Comparison of ENCODE assay signal across 8 mouse cellular contexts in the genomic region with DNA sequence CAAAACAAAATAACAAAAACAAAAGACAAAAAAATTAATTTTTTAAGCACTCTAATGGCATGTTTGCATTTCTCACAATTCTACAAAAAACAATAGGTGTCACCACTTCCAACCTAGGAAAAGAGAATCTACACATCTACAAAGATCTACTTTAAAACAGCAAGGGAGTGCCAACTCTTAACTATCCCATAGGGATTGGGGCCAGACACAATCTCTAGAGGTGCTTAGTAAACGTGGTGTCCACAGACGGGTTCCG. TPM values are rescaled to one million over a fixed set of nuclear protein-coding genes. Genes with fewer than 3 reads are reported as not detected.
DNase-seq lines count a peak whose midpoint lies in the region; TF ChIP-seq lines count a peak whose summit lies in the region.

A gene (plus strand): TSS at position 192 of the 256 bp plus-strand sequence.

- H3K27me3 ChIP-seq in heart, embryonic 10.5 days (ENCODE audit: insufficient read depth, poor library complexity, severe bottlenecking), result no peaks in the 10 kb centered on the region; the same call in 1 of the 2 replicates
- H3K27me3 ChIP-seq in megakaryocyte, embryonic 14.5 days (replicated peaks), result peaks cover 10% of the 10 kb centered on the region

- H3K4me3 ChIP-seq in heart, embryonic 10.5 days, result peak within 1 kb of the TSS; percentile 73
- H3K4me3 ChIP-seq in ES-E14 (ENCODE audit: insufficient read depth in 1 of 2, low read depth in 1 of 2, low read length in 2 of 2, poor library complexity in 1 of 2, severe bottlenecking in 1 of 2), result peak within 1 kb of the TSS; percentile 91
- peak within 1 kb of the TSS; percentile 95 for H3K4me3 ChIP-seq in megakaryocyte, embryonic 14.5 days (replicated peaks)

- 26% methylated on average over 3 of the region's 3 CpGs for WGBS in heart, embryonic 10.5 days

- no peak for DNase-seq in heart, embryonic 10.5 days (ENCODE audit: low spot score)
- no peak for DNase-seq in heart, adult 9 months (ENCODE audit: low spot score in 2 of 2)
- no peak for DNase-seq in ES-E14 (ENCODE audit: low read depth, low spot score)
- no peak for DNase-seq in heart, postnatal 4 days
- DNase-seq in right cerebral cortex, postnatal 10 days (ENCODE audit: low spot score in 2 of 2), result no peak
- DNase-seq in thymus, postnatal 4 days, result no peak
- no peak for DNase-seq in urinary bladder, postnatal 14 days (ENCODE audit: low spot score)

- in situ Hi-C loops in ES-E14 (cut with MboI; ENCODE audit: low sequenced_read_pairs in 2 of 2, unreplicated experiment in 2 of 2), result no loop called here

- no peaks in the 10 kb centered on the region for H3K9me3 ChIP-seq in heart, embryonic 10.5 days
- no peaks in the 10 kb centered on the region for H3K9me3 ChIP-seq in ES-E14 (ENCODE audit: control insufficient read depth, insufficient read depth, low read depth, low read length)
- H3K9me3 ChIP-seq in megakaryocyte, embryonic 14.5 days, result no peaks in the 10 kb centered on the region

- no peaks in the 10 kb centered on the region for H3K4me1 ChIP-seq in heart, embryonic 10.5 days
- H3K4me1 ChIP-seq in ES-E14 (ENCODE audit: control insufficient read depth in 2 of 2, insufficient read depth in 2 of 2, low read length in 2 of 2, poor library complexity in 1 of 2), result no peaks in the 10 kb centered on the region; a peak in 1 of 4 replicates
- H3K4me1 ChIP-seq in megakaryocyte, embryonic 14.5 days, result peaks cover 34% of the 10 kb centered on the region; the same call in 1 of the 2 replicates

- peak within 1 kb of the TSS; percentile 90 for H3K27ac ChIP-seq in heart, embryonic 10.5 days
- H3K27ac ChIP-seq in ES-E14 (ENCODE audit: insufficient read depth, low read depth, low read length, poor library complexity, severe bottlenecking), result peak within 1 kb of the TSS; percentile 88

- H3K36me3 ChIP-seq in heart, embryonic 10.5 days, result peaks cover 12% of the 10 kb centered on the region; the same call in 1 of the 2 replicates
- H3K36me3 ChIP-seq in ES-E14 (ENCODE audit: control insufficient read depth, insufficient read depth, low read length, poor library complexity, severe bottlenecking), result peaks cover 2% of the 10 kb centered on the region; the same call in 1 of the 2 replicates
- H3K36me3 ChIP-seq in megakaryocyte, embryonic 14.5 days (replicated peaks; ENCODE audit: low read length), result peaks cover 31% of the 10 kb centered on the region

- H3K9ac ChIP-seq in ES-E14 (ENCODE audit: insufficient read depth, low read depth, low read length, poor library complexity, severe bottlenecking), result peak within 1 kb of the TSS; percentile 93

TF ChIP-seq in ES-E14, 5 proteins besides CTCF, POLR2A, EP300 and RAD21:
- TF ChIP-seq ZC3H11A (IDR thresholded peaks at IDR 0.05; ENCODE audit: borderline replicate concordance, low read depth, low read length) (no peak), MAFK (IDR thresholded peaks at IDR 0.05; ENCODE audit: insufficient read depth, low read depth, low read length) (no peak), ZNF384 (IDR thresholded peaks at IDR 0.05; ENCODE audit: low read depth, low read length) (no peak), CHD2 (IDR thresholded peaks at IDR 0.05; ENCODE audit: low read depth, low read length) (no peak), HCFC1 (IDR thresholded peaks at IDR 0.05; ENCODE audit: borderline replicate concordance, insufficient read depth, low read length) (no peak)

RNA-seq across cellular contexts. Expression of the gene that starts here (rescaled TPM):
- 30.1 and 30.9 TPM in 2 replicates for polyA plus RNA-seq in heart, embryonic 10.5 days (2016; fragmentation: Nextera tagmentation; extraction: Ambion mirVana)
- total RNA-seq in ES-E14 (2012; rRNA removed), result 24.5 and 25.4 TPM in 2 replicates
- total RNA-seq in heart, postnatal 4 days (2021), result 10 to 100 TPM; 29.3 to 32.1 TPM
- 1.2 TPM in 1 of 2 replicates, not detected in the other for polyA plus RNA-seq in megakaryocyte, embryonic 14.5 days (2012; ENCODE audit: insufficient read depth, low replicate concordance)

Comparison
In these comparisons a context has a peak if more than half of its experiments do, and no peak if none do; other contexts are left out.
1. RNA of the gene that starts here (polyA plus RNA-seq): 30.1 to 30.9 TPM in heart, embryonic 10.5 days; 1.2 TPM in megakaryocyte, embryonic 14.5 days; every median in the first group is over 10 times any median in the second.
2. Peak in every context shown above with its lines, with median percentiles within 50 percentile points of each other: H3K4me3 ChIP-seq.